Mouse (Mus musculus): Measurements from ENCODE around the gene Sgms1. TPM values are rescaled to one million over a fixed set of nuclear protein-coding genes. Genes with fewer than 3 reads are reported as not detected.

Sgms1 gene
- polyA plus RNA-seq, 3 experiments from 2014 or later, result 47.8 to 56.5 (median 51.5) TPM

Other genes starting within 250 kb of the Sgms1 start
- 100 to 1,000 TPM; 239 to 553 (median 263) TPM for gene Rpl9-ps6, start 76.9 kb upstream of the Sgms1 start, polyA plus RNA-seq (2017; shearing (Covaris generic))
- gene Minpp1, start 96.1 kb upstream of the Sgms1 start, polyA plus RNA-seq (2017; shearing (Covaris generic)), result 10 to 100 TPM in 2 of 3 experiments, 1 to 10 TPM in 1; 8.0 to 12.0 (median 11.6) TPM
- gene Papss2, start 206.1 kb upstream of the Sgms1 start, polyA plus RNA-seq (2017; shearing (Covaris generic)), result under 1 TPM; 0.30 to 0.39 (median 0.39) TPM

Measured in inflammation-experienced regulatory T-cells, adult 6 months (primary cell).